Mouse (Mus musculus): Measurements from ENCODE around the gene Wscd2. TPM values are rescaled to one million over a fixed set of nuclear protein-coding genes. Genes with fewer than 3 reads are reported as not detected.
A peak's percentile ranks its signal among the peaks of the same experiment; 100 is the strongest.
"Not testable (repeated sequence)": the region's sequence is repeated elsewhere in the genome, so short reads cannot be mapped to it uniquely, and the experiment has no call there.

Gene Wscd2
- total RNA-seq, 2 experiments from 2014 or later = 6.5 to 6.7 TPM

DNA sequence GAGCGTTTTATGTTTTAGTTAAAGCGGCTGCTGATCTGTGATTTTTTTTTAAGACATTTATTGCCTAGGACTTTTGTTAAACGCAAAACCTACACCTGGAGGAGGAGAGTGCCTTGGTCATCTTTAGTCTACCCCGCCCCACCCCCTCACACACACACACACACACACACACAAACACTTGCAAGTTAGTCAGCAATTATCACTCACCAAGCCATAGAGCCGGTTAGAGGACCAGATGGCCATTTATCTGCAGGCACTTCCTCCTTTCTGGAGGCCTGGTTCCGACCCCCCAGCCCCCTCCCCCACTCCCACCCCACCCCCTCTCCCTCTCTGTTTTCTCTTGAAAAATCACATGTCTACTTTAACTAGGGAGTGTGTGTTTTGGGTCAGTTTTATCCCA, 94.3 kb downstream of the Wscd2 start:
- DNase-seq = no peak

DNA sequence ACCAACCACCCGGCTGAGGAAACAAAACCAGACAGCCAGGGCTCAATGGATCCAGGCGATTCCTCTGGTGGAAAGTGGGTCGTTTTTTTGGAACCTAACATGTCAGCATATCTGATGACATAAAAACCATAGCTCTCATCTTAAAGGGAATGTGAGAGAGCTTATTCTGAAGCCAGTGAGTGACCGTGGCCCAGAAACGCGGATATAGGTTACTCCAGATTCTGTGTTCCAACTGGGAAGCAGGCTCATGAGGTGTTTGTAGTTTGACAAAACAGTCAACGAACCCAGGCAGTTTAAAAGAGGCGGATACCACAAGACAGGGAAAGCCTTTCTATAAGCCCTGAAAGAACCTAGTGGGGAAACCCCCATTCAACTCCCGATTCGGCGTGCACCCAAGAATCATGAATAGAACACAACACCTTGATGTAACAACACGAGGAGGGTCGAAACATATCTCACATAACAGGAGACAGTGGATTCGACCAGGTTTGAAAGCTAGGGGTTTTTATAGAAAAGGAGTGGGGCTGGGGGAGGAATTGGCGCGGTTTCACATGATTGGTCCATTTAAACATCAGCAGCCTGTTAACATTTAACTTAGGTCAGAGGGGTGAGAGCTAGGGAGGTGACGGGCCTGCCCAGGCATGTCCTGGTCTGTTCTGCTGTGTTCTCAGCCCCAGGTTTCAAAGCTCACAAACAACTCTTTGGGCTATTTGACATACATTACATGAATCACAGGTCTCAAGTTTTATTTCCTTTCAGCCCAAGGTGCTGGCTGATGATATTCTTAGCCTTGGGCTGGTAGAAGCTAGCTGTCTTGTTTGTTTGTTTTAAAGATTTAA, 95.7 kb downstream of the Wscd2 start:
- not testable (repeated sequence) for DNase-seq

DNA sequence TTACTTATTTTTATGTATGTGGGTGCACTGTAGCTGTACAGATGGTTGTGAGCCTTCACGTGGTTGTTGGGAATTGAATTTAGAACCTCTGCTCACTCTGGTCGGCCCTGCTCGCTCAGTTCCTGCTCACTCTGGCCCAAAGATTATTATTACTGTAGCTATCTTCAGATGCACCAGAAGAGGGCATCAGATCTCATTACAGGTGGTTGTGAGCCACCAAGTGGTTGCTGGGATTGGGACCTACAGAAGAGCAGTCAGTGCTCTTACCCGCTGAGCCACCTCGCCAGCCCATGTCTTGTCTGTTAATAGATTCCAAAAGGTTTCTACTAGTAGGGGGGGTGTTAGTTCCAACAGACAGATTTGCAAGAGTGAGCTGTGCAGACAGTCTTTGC, 96.3 kb downstream of the Wscd2 start:
- DNase-seq = not testable (repeated sequence)

DNA sequence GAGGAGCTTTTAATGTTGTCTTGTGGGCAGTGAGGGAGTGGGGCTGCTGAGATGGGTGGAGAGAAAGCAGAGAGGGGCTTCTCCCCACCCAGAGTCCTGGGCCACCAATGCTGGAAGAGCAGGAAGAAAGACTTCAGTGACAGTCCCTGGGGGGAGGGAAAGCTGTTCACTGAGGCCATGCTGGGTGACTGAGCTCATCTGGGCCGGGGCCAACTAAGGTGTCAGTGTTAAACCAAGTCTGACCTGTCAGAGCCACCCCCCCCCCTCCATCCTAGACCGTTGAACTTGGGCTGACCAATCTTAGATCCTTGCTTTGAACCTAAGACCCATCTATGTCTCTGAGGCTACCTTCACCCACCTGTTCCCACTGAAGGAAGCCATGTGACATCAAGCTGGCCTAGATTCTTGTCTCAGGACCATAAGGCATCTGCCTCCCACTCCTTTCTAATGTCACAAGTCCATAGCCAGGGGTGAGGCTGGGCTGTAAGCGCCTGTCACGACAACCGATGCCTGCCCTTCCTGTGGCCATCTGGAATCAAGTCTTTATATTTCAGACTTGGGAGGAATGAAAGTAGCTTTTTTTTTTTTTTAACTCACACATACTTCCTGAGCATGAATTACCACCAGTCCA, 100.0 kb downstream of the Wscd2 start:
- DNase-seq = no peak

DNA sequence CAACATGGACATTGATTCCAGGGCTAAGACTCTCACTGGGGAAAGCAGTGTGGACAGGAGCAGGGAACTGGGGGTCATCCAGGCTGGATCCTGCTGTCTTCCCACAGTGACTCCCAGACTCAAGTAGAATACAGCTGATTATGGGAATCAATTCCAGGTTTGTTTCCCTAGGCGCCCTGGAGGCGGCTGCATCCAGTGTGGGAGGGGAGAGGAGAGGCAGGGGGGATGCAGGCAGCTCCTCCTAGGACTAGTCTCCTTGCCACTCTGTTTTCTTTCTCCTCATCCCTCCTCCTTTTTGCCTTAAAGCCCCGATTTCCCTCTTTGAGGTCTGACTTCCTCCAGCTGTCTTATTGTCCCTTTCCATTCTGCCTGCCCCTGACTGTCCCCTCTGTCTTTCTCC, 101.0 kb downstream of the Wscd2 start:
- no peak for DNase-seq

DNA sequence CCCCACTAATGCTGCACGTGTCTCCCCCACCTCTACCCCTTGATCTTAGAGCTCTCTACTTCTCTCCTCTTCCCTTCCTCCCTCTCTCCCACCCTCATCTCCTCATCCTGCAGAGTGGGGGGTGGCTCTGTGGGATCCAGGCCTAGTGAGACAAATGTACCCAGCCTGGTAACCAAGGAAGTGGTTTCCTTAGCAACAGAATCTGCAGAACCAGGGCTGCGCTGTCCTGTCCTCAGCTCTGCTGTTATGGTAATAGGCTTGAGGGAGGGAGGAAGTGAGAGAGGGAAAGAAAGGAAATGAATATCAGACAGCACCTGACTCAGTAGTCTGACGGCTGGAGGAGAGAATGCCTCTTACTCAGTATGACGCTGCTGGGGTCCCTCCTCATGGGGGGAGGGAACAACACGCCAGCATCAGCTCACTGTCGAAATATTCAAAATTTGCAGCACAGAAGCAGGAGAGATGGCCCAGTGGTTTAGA, 101.7 kb downstream of the Wscd2 start:
- no peak for DNase-seq

DNA sequence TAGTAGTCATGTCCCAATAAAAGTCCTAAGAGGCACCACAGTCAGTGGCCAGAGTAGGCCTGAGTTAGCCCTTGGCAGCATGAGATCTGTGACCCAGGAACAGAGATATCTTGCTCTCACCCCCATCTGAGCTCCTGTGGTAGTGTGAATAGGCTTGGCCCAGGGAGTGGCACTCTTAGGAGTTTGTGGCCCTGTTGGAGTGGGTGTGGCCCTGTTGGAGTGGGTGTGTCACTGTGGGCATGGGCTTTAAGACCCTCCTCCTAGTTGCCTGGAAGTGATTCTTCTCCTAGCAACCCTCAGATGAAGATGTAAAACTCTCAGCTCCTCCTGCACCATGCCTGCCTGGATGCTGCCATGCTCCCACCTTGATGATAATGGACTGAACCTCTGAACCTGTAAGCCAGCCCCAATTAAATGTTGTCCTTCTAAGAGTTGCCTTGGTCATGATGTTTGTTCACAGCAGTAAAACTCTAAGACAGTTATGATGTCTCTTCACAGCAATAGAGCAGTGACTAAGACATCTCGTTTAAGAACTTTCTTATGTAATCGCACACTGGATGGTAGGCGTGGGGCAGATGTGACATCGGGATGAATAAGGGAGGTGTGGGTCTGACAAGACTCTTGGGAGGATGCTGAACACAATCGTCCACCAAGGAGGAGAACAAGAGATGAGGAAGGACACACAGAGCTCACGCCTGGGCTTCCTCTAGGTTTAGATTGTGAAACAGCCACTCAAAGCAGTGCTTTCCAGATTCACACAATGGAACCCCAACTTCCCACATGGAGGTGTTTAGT, 104.0 kb downstream of the Wscd2 start:
- DNase-seq = no peak

DNA sequence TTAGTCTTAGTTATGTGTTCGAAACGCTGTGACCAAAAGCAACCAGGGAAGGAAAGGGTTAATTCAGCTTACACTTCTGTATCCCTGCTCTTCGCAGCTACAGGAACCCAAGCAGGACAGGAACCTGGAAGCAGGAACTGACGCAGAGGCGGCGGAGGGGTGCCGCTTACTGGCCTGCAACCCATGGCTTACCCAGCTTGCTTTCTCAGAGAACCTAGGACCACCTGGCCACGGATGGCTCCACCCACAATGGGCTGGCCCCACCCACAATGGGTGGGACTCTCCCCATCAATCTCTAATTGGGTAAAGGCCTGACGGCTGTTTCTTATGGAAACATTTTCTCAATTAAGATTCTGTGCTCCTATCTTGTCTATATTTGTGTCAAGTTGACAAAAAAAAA, 106.1 kb downstream of the Wscd2 start:
- no peak for DNase-seq

DNA sequence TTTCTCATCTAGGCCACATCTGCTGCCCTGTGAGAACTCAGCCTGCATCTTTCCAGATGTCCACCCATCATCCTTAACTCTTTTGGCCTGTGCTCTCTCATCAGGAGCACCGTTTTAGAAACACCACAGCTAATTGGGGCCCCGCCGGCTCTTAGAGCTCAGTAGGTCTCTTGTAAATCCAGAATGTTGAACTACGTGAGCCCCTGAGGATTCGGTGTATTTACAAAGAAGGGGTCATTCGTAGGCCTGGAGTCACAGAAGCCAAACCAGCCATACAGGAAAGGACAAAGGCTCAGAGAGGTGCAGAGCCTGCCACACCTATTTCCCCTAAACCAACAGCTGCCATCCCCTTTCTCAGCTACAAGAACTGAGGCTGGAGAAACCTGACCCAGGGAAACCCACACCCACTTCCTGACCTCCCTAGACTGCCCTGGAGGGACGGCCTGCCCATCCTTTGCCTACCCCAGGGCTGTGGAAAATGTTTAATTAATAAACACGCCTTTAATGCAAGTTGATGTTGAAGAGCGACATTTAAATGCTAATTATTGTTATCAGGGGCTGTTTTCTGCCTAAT, 106.7 kb downstream of the Wscd2 start:
- DNase-seq = no peak

DNA sequence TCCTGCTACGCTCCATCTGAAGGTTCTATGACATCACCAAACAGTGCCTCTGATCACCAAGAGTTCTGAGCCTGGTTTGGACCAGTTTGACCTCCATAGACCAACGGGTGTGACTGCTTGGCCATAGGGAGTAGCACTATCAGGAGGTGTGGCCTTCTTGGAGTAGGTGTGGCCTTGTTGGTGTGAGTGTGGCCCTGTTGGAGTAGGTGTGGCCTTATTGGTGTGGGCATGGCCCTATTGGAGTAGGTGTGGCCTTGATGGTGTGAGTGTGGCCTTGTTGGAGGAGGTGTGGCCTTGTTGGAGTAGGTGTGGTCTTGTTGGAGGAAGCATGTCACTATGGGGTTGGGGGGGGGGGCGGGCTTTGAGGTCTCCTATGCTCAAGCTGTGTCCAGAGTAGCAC, 110.0 kb downstream of the Wscd2 start:
- DNase-seq = no peak

DNA sequence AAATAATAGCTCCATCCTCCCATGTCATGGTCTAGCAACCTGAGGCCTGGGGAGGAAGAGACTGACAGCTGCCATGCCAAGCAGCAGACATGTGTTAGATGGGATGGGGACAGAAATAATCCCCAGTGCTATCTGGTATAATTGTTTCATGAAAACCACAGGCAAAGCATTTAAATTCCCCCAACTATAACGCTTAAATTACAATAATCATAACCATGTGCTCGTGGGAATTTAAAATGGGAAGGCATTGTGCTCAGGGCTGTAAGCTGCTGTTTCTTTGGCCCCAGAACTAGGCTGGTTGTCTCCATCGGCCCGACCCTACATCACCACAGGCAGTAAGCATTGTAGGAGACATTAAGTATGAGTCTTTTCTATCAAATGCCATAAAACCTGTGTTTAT, 110.7 kb downstream of the Wscd2 start:
- no peak for DNase-seq

DNA sequence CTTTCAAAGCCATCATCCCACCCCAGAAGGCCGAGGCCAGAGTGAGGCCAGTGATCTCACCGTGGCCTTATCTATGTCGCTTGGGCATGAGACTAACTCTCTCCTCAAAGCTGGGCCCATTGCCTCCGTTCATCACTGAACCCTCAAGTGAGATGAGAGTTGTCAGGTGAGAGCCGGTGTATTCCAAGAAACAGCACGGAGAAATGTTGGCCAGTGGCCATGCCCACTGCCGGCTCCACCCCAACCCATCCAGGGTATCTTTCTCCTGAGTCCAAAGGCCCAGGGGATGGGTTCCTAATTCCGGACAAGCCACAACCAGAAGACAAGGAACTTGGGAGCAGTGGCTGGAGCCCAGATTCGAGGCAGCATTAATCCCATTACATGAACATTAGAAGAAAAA, 113.3 kb downstream of the Wscd2 start:
- DNase-seq = no peak

DNA sequence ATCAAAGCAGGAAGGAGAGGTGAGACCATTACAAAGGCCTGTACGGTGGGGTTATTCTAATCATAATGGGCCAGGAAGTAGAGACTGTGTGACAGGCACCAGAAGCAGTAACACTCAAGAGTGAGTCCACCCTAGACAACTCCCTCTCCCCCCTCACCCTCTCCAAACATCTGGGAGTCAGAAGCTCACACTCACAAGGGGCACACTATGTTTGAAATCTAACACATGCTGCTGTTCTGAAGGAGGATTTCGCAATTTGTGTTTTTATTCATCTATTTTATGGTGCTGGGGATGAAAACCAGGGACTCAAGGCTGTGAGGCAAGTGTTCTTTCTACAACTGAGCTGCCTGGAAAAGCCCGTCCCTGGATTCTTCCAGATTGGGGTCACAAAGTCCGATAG, 114.6 kb downstream of the Wscd2 start:
- no peak for DNase-seq

DNA sequence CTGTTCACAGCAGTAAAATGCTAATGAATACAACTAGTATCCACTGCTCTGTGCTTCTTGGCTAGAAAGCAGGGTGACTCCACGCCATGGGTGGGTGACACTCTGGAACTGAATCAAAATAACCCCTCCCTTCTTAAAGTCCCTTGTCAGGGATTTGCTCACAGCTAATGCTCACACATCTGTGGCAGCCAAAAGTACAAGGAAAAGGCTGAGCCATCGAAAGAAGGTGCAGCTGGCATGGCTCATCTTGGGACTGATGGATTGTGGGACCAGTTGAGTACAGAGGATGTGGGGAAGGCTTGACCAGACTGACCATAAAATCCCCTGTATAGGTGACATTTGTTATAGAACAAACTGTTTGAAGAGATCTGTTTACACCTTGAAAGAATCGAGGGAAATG, 116.0 kb downstream of the Wscd2 start:
- DNase-seq = no peak

DNA sequence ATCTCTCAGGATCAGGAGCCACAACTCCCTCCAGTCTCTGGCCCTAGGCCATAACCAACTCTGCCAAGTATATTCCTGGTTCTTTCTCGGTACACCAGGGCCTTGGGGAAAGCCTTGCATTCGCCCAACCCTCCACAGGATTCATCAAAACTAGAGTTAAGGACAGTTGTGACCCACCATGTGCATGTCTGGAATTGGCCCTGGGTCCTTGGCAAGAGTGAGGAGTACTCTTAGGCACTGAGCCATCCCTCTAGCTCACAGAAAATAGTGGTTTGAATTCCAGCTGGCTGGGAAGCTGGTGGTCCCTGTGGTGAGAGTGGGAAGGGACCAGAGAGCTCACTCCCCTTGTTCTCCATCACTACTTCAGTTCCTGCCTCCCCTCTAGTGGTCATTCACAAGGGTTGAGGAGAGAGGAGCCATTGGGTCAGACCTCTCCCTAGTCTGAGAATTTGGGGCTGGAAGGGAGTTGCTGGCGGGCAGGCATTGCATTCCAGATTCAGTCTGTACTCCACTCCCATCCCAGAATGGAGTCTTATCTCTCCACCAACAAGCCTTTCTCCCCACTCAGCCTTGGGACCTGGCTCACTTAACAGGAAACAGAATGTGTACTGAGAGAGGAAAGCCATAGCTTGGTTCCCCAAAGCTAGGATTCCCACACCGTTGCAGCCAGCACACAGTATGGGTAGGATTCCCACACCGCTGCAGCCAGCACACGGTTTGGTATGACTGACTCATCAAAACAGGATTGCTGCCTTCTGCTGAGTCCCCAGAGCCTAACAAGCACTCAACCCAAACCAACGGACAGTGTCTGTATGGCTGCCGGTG, 117.0 kb downstream of the Wscd2 start:
- DNase-seq = no peak

DNA sequence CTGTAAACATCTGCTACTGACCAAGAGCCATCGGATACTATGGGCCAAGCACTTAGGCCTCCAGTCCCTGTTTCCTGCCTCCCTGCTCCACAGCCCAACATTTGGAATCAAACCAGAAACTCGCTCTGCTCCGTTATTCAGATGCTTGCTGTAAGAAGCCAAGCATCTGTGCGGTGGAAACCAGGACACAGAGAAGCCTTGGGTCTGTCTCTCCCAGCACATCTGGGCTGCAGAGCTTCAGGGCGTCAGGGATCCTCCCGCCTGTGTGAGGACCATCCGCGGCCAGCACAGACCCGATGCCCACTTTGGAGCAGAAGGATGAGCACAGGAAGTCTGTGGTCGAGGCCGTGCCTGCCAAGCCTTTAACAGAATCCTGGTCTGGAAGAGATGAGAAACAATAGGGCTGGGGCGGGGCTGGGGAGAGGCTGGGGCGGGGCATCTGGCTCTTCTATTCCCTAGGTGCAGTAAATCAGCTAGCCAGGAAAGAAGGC, 117.9 kb downstream of the Wscd2 start:
- peak; percentile 24 for DNase-seq

DNA sequence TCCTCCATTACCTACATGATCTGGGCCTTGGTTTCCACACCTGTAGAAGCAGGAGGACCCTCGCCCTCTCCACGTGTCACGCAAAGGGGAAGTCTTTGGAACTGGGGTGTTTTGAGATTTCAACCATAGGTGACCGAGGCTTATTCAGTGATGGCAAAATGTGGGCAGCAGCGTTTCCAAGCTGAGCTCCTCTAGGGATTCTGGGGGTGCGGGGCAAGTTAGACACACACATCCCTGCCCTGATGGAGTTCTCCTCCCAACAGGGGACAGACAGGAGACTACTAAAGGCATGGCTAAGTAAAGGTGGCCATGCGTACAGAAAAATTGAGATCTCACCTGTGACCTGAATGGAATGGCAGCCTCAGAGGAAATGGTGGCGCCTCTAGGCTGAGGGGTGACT, 118.4 kb downstream of the Wscd2 start:
- no peak for DNase-seq

DNA sequence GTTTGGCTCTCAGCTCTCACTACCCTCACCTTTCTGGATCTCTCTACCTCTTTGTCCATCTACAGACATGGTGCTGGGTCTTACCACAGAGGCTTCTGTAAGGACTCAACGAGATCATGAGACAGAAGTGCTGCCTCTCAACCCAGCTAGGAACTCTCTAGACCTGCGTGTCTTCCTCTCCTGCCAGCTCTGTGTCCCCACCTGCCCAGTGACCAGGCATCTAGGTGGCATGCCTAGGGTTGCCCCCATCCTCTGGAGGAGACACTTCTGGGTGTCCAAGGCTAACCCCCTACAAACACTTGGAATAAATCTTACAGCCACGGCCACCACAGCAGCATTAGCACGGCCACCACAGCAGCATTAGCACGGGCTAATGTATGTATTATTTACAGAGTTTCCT, 119.8 kb downstream of the Wscd2 start:
- DNase-seq = no peak

DNA sequence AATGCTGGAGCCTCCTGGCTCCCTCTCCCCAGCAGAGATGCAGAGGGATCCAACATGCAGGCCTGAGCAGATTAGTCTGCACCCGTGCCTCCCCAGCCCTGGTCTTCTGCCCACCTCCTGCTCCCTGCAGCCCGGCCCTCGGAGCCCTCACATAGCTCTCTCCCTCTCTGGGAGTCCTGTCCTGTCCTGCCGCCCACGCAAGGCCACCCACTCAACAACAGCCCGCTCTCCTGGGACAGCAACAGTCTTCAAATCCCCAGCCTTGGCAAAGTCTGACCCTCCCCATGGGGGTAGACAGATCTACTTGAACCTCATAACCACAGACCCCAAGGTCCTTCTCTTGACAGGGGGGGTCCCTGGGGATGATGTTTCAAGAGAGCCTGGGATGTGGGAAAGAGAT, 120.4 kb downstream of the Wscd2 start:
- DNase-seq = no peak

DNA sequence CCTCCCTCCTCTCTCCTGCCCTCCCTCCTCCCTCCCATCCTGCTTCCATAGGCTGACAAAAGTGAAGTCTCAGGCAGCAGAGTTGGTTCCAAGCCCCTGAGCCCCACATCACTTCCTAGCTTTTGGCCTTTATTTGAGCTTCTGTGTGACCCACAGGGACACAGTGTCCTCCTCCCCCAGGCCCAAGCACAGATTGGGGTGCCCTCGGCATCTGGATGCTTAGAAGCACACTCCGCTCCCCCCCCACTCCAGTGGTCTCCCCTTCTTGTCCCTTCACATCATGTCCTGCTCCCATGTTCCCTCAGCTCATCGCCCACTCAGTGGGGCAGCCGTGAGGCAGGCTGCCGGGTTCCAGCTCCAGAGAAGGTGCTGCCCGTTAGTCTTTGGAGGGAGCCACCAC, 121.0 kb downstream of the Wscd2 start:
- DNase-seq = no peak

DNA sequence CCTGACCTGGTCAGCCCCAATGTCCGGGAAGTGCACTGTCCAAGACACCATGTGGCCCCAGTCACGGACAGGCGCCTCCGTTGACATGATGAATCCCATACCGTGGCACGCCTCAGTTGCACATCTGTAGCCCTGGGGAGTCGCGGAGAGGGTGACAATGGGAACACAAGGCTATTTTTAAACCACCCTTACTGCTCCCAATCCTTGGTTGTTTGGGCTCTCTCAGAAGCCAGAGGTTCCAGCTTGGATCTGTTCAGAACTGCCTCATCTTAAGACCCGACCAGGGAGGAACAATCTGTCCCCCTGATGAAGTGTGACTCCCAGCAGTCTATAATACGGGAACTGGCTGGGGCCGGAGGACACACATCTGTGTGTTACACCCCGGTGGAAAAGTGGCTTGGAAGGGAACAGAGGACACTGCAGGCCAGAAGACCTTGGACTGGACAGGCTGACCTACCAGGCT, 121.7 kb downstream of the Wscd2 start:
- DNase-seq = no peak

DNA sequence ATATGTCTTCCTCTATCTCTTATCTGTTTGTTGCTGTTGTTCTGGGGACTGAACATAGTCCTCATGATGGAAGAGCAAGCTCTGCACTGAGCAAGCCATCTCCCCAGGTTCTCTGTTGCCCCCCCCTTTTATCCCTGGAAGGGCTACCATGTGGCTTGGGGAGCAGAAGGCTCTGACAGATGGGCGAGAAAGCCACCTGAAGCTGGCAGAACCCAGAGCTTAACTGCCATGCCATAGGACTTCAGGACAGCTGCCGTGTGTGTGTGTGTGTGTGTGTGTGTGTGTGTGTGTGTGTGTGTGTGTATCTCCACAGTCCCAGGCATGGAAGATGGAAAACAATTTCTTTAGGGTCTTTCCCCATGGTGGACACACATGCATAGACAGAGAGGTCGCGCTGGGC, 128.6 kb downstream of the Wscd2 start:
- no peak for DNase-seq

All from adrenal gland, postnatal 10 days (tissue).